Mouse (Mus musculus): Measurements from ENCODE around the gene Rnf17. TPM values are rescaled to one million over a fixed set of nuclear protein-coding genes. Genes with fewer than 3 reads are reported as not detected.

Rnf17 gene
- 1 to 10 TPM in 1 of 2 experiments, under 1 TPM in 1; 0.52 to 1.1 TPM for total RNA-seq (2023)

DNA sequence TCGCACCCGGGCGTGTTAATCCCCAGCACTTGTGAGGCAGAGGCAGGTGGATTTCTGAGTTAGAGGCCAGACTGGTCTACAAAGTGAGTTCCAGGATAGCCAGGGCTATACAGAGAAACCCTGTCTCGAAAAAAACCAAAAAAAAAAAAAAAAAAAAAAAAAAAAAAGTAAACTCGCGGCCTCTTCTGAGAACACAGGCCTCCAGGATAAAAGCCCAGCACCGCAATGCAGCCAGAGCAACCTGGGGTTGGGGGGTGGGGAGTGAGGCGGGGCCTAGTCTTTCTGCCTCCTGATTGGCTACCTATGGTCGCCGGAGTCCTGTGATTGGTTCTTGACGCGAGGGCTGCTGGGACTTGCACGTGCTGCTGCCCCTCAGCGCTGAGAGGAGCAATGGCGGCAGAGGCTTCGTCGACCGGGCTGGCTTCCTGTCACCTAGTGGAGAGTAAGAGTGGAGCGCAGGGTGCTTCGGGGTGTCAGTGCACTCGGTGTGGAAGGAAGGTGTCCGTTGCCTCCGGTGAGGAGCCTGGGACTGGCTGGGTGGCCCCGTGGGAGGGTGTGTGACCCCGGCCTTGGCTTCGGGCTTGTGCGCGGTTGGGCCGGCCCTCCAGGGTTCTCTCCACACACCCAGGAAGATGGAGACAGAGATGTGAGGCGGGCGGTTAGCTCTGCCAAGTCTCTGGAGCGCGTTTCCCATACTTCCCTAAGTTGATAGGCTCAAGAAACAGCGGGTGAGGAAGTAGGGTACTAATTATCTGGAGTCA lies at the start of gene Rnf17:
Gene Rnf17 (plus strand): TSS at position 271 of the 761 bp plus-strand sequence.

DNA sequence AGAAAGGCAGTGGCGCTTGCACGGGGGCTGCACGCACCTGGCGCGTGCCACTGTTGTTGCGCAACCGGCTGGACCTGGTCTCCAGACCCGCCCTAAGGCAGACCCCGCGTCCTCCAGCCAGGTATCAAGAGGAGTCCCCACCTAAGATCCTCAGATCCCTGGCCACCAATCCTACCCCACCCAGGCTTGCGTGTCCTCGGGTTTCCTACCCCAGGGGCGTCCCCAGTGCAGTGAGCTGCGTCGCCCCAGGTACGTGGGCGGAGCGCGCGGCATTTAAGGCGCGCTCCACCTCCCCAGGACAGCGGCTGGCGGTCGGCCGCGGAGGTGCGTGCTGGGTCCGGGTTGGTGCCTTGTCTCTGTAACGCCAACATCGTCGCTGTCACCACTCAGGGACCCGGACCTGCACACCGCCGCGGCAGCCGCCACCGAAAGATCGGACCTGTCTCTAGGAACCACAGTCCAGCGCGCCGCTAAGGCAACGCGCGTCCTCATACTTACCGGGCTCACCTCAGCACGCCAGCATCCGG lies 37.6 kb upstream of the Rnf17 start, which contains the start of gene Atp12a:
Gene Atp12a (plus strand): TSS at position 358 of the 527 bp plus-strand sequence.

Other genes starting within 250 kb of the Rnf17 start
- not detected for gene Gzmg, start 243.0 kb upstream of the Rnf17 start, total RNA-seq (2023)
- not detected for gene Gzmn, start 228.0 kb upstream of the Rnf17 start, total RNA-seq (2023)
- not detected for gene Gzmf, start 191.2 kb upstream of the Rnf17 start, total RNA-seq (2023)
- not detected for gene Gzmc, start 167.9 kb upstream of the Rnf17 start, total RNA-seq (2023)
- gene Gzmb, start 140.3 kb upstream of the Rnf17 start, total RNA-seq (2023): under 1 TPM in 1 of 2 experiments, not detected in 1; 0.34 TPM
- not detected for gene Atp12a, start 37.5 kb upstream of the Rnf17 start, total RNA-seq (2023)
- 1 to 10 TPM; 4.9 to 6.7 TPM for gene Cenpj, start 172.8 kb downstream of the Rnf17 start, total RNA-seq (2023)
- 10 to 100 TPM; 49.5 to 51.4 TPM for gene Parp4, start 173.0 kb downstream of the Rnf17 start, total RNA-seq (2023)

Data from monocyte, adult 59 days (primary cell).